Mouse (Mus musculus) myocyte (in vitro differentiated cells): ENCODE measurements around the gene Gm12789.

Experiments used
- POLR2A ChIP-seq: IDR thresholded peaks from one replicate; pipeline ENCODE4 v1.6.1; 2011; ENCODE audit warnings: low read depth, mild to moderate bottlenecking, control low read depth, moderate library complexity; ENCODE audit not compliant: insufficient read length
- REST ChIP-seq: IDR thresholded peaks from one replicate; pipeline ENCODE4 v1.6.1; 2011; ENCODE audit warnings: mild to moderate bottlenecking, control low read depth, moderate library complexity; ENCODE audit not compliant: insufficient read depth, insufficient read length
- SRF ChIP-seq: IDR thresholded peaks from one replicate; pipeline ENCODE4 v1.6.1; 2011; ENCODE audit warnings: low read depth; ENCODE audit not compliant: control insufficient read depth, insufficient read length
- TCF12 ChIP-seq: IDR thresholded peaks from one replicate; pipeline ENCODE4 v1.6.1; 2011; ENCODE audit warnings: mild to moderate bottlenecking, control low read depth; ENCODE audit not compliant: poor library complexity, insufficient read depth, severe bottlenecking
- TCF3 ChIP-seq: IDR thresholded peaks from one replicate; pipeline ENCODE4 v1.6.1; 2011; ENCODE audit warnings: low read depth, control low read depth; ENCODE audit not compliant: insufficient read length
- USF1 ChIP-seq: IDR thresholded peaks from one replicate; pipeline ENCODE4 v1.6.1; 2011; ENCODE audit warnings: low read depth, mild to moderate bottlenecking, control low read depth, moderate library complexity

- TF ChIP-seq POLR2A, result no peak
- TF ChIP-seq USF1, result no peak
- no peak for TF ChIP-seq TCF12
- no peak for TF ChIP-seq REST
- TF ChIP-seq TCF3, result no peak
- no peak for TF ChIP-seq SRF
Observed at GRCm38 (mm10) chr4:101997426-101997825, 11.0 kb downstream of the Gm12789 start.
